Mouse (Mus musculus) kidney, embryonic 14.5 days (tissue): ENCODE data around the gene 1700007K13Rik. TPM values are rescaled to one million over a fixed set of nuclear protein-coding genes. Genes with fewer than 3 reads are reported as not detected.
"Not testable (repeated sequence)": the region's sequence is repeated elsewhere in the genome, so short reads cannot be mapped to it uniquely, and the experiment has no call there.

Experiments used
- ATAC-seq: fragments of 200-750 bp; cut with Nextera tagmentation; 2 replicates; pipeline ENCODE4 v1.8.0; 2017; ENCODE audit warnings: moderate number of reproducible peaks, mild to moderate bottlenecking, moderate TSS enrichment, moderate library complexity; ENCODE audit not compliant: low FRiP score, low TSS enrichment
- H3K27ac ChIP-seq: fragments of 300-500 bp; sonication (generic); 2 replicates; pipeline ENCODE4 v1.5.1; 2014; ENCODE audit warnings: low read depth, mild to moderate bottlenecking, low read length, moderate library complexity, mixed read lengths
- H3K27me3 ChIP-seq: fragments of 300-500 bp; sonication (generic); 2 replicates; pipeline ENCODE4 v1.6.1; 2014; ENCODE audit warnings: mild to moderate bottlenecking, low read length; ENCODE audit not compliant: control insufficient read depth, insufficient read depth
- H3K36me3 ChIP-seq: fragments of 300-500 bp; sonication (generic); 2 replicates; pipeline ENCODE4 v1.6.1; 2014; ENCODE audit warnings: low read length, mixed read lengths; ENCODE audit not compliant: control insufficient read depth, insufficient read depth
- H3K4me1 ChIP-seq: fragments of 300-500 bp; sonication (generic); 2 replicates; pipeline ENCODE4 v1.6.1; 2014; ENCODE audit warnings: low read length, mixed read lengths; ENCODE audit not compliant: control insufficient read depth, insufficient read depth
- H3K4me2 ChIP-seq: fragments of 300-500 bp; sonication (generic); replicated peaks from 2 replicates; pipeline ENCODE4 v1.6.1; 2014; ENCODE audit warnings: low read depth, mild to moderate bottlenecking, low read length
- H3K4me3 ChIP-seq: fragments of 300-500 bp; sonication (generic); 2 replicates; pipeline ENCODE4 v1.5.1; 2014; ENCODE audit warnings: mild to moderate bottlenecking, low read length
- H3K9ac ChIP-seq: fragments of 300-500 bp; sonication (generic); 2 replicates; pipeline ENCODE4 v1.6.1; 2014; ENCODE audit warnings: low read depth, mild to moderate bottlenecking, low read length, moderate library complexity
- H3K9me3 ChIP-seq: fragments of 300-500 bp; sonication (generic); 2 replicates; pipeline ENCODE4 v1.6.1; 2016; ENCODE audit warnings: low read length; ENCODE audit not compliant: control insufficient read depth
- WGBS: fragments of 180-500 bp; shearing (Covaris S2); extraction: QIAGEN DNeasy Blood & Tissue Kit; methylation state at CpG from one replicate; pipeline ENCODE4 v1.1.7; 2014; 5-methylcytosine and 5-hydroxymethylcytosine counted together
- polyA plus RNA-seq: library from polyadenylated mRNA; unstranded; fragments of >200 nt; fragmentation: Nextera tagmentation; extraction: Ambion mirVana; gene quantifications from 2 replicates; pipeline ENCODE4 v1.2.1, GENCODE M21; 2014

The 1700007K13Rik gene
- polyA plus RNA-seq, 1 experiment from 2014 or later: 0.37 TPM

DNA sequence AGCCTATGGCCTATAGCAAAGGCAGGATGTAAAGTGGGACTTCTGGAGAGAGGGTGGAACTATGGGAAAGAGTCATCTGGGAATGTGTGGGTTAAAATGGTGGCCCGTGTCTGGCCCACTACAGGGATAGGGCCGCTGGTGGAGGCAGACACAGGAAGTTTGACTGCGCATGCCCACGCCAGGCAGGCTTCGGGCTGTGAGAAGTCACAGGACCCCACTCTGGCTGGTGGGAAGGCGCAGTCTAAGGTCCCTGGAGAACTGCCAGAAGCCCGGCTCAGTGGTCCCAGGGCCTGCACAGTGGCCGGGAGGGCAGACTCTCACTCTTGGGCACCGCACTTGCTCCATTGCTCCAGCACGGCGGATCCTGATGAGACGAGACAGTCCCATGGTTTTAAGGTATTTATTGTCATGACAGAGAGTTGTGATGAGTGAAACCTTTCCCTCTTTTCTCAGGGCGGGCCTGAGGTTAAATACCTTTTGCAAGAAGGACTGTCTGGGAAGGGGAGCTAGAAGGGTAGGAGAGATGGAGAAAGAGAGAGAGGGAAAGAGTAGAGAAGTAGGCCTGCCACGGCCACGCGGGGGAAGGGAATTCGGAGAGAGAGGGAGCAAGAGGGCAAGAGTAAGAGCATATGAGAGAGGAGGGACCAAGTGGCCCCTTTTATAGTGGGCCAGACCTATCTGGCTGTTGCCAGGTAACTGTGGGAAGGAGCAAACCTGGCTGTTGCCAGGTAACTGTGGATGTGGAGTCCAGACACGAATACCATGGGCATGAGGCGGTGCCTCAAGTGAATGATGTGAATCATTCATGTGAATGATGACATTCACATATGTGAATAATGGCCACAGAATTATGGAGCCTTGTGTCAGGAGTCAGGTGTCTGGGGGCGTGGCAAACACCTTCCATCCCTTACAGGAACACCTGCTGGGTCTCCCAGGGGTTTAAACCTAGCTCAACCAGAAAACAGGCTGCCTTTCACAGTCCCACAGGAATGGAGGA is 13.4 kb upstream of the 1700007K13Rik start:
- Histone ChIP-seq H3K4me3 (no peak overlapping the region), H3K27ac (no peak overlapping the region), H3K4me1 (no peaks in the 10 kb centered on the region), H3K9me3 (no peaks in the 10 kb centered on the region), H3K36me3 (no peaks in the 10 kb centered on the region), H3K27me3 (no peaks in the 10 kb centered on the region), H3K9ac (no peak overlapping the region), H3K4me2 (no peak overlapping the region)
- 76% methylated on average over 20 of the region's 20 CpGs for WGBS
- ATAC-seq: no peak

DNA sequence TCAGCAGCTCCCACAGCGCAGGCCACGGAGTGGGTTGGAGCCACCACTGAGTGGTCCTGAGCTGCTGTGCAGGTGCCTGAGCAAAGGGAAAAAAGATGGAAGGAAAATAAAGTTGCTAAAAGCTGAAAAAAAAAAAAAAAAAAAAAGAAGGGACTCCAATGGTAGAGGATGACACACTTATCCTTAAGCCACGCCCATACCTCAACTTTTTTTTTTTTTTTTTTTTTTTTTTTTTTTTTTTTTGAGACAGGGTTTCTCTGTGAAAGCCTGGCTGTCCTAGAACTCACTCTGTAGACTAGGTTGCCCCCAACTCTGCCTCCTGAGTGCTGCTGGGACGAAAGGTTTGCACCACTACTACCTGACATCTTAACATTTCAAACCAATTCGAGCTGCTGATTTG is 11.9 kb upstream of the 1700007K13Rik start:
- not testable (repeated sequence) for H3K9me3 ChIP-seq, H3K36me3 ChIP-seq, H3K27me3 ChIP-seq, H3K27ac ChIP-seq, H3K9ac ChIP-seq, H3K4me2 ChIP-seq, H3K4me1 ChIP-seq, H3K4me3 ChIP-seq, ATAC-seq
- WGBS: 88% methylated on average over 5 of the region's 5 CpGs

DNA sequence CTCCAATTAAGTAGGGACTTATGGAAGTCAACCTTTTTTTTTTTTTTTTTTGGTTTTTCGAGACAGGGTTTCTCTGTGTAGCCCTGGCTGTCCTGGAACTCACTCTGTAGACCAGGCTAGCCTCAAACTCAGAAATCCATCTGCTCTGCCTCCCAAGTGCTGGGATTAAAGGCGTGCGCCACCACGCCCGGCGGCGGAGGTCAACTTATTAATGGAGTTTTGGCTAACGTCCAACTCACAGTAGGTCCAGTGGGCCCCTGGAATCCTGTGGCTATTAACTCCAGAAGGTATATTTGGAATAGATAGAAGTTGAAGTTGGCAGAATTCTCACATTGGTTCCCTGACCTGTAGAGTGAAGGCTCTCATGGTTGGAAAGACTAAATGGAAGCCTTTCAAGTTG is 5.9 kb upstream of the 1700007K13Rik start:
- H3K4me2 ChIP-seq, H3K27me3 ChIP-seq, H3K4me1 ChIP-seq, H3K9ac ChIP-seq, H3K4me3 ChIP-seq, ATAC-seq, H3K27ac ChIP-seq: not testable (repeated sequence)
- H3K9me3 ChIP-seq: peaks cover 12% of the 10 kb centered on the region; the same call in 1 of the 2 replicates
- H3K36me3 ChIP-seq: peaks cover 31% of the 10 kb centered on the region
- WGBS: 95% methylated on average over 8 of the region's 8 CpGs

DNA sequence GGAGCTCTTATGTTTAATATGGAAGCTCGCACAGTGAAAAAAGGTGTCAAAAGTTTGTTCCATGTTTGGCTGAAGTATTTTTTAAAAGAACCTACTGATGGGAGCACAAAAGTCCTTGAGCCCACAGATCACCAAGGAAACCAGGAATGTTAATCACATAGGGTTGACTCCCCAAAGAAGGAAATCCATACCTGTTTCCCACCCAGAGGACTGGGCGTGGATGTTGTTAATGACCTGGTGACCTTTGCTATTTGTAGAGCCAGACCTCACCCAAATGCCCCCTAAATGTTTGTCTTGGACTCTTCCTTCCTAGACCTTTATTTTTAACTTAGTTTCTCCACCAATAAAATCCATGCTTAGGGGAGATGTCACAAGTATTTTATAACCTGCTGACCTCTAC is 4.5 kb upstream of the 1700007K13Rik start:
- 86% methylated on average over 2 of the region's 2 CpGs for WGBS
- no peak overlapping the region for H3K4me2 ChIP-seq

DNA sequence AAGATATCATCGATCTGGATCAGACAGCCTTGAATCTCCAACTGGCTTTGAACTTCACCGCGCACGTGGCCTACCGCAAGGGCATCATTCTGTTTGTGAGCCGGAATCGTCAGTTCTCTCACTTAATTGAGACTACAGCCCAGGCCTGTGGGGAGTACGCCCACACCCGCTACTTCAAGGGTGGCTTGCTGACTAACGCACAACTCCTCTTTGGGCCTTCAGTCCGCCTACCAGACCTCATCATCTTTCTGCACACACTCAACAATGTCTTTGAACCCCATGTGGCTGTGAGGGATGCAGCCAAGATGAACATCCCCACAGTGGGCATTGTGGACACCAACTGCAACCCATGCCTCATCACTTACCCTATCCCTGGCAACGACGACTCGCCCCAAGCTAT is 3.3 kb upstream of the 1700007K13Rik start:
- H3K9ac ChIP-seq: no peak overlapping the region
- H3K9me3 ChIP-seq: peaks cover 12% of the 10 kb centered on the region; the same call in 1 of the 2 replicates
- 97% methylated on average over 14 of the region's 14 CpGs for WGBS
- H3K4me2 ChIP-seq: no peak overlapping the region
- H3K27ac ChIP-seq: no peak overlapping the region
- peaks cover 31% of the 10 kb centered on the region for H3K36me3 ChIP-seq
- ATAC-seq: no peak
- H3K4me3 ChIP-seq: no peak overlapping the region
- H3K27me3 ChIP-seq: no peaks in the 10 kb centered on the region
- H3K4me1 ChIP-seq: peaks cover 7% of the 10 kb centered on the region

More for the DNA sequence above, 4.5 kb upstream of the 1700007K13Rik start:
- peaks cover 12% of the 10 kb centered on the region; the same call in 1 of the 2 replicates for H3K9me3 ChIP-seq
- no peak overlapping the region for H3K27ac ChIP-seq
- no peak for ATAC-seq
- no peaks in the 10 kb centered on the region for H3K27me3 ChIP-seq
- no peak overlapping the region for H3K9ac ChIP-seq
- peaks cover 7% of the 10 kb centered on the region for H3K4me1 ChIP-seq
- peaks cover 31% of the 10 kb centered on the region for H3K36me3 ChIP-seq
- H3K4me3 ChIP-seq: no peak overlapping the region

DNA sequence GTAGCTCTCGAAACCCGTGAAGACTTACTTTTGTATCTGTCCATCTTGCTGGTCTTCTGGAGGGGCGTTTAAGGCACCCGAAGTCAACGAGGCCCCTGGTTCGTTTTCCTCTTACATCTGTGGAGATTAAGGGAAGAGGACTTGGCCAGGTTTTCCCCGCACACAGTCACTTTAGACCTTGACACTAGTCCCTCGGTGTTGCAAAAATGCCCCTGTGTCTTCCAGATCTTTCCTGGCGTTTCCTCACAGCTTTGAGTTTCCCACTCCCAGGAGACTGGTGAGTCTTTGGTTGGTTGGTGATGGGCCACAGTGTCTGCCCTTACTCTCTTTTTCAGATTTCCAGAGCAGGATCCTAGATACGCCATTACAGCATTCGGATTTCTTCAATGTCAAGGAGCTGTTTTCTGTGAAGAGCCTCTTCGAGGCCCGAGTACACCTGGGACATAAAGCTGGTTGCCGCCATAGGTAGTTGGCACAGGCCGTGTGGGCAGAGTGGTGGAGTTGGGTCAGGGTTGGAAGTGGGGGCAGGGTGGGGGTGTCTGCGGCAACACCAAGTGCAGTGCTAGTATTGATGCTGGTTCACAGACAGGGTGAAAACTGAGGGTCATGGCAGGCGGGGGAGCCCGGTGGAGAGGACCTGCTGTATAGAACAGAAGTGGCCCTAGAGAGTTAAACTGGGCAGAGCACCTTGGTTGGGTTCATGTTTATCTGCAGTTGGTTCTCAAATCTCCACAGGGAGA is 2.5 kb upstream of the 1700007K13Rik start:
- peaks cover 31% of the 10 kb centered on the region for H3K36me3 ChIP-seq
- 55% methylated on average over 18 of the region's 18 CpGs for WGBS
- H3K27ac ChIP-seq: no peak overlapping the region
- peak overlapping the region; percentile 75 for H3K4me2 ChIP-seq
- peak overlapping the region; percentile 99 for H3K4me3 ChIP-seq
- H3K9ac ChIP-seq: peak overlapping the region; percentile 98
- peaks cover 7% of the 10 kb centered on the region for H3K4me1 ChIP-seq
- no peak for ATAC-seq
- H3K27me3 ChIP-seq: no peaks in the 10 kb centered on the region
- peaks cover 12% of the 10 kb centered on the region; the same call in 1 of the 2 replicates for H3K9me3 ChIP-seq

DNA sequence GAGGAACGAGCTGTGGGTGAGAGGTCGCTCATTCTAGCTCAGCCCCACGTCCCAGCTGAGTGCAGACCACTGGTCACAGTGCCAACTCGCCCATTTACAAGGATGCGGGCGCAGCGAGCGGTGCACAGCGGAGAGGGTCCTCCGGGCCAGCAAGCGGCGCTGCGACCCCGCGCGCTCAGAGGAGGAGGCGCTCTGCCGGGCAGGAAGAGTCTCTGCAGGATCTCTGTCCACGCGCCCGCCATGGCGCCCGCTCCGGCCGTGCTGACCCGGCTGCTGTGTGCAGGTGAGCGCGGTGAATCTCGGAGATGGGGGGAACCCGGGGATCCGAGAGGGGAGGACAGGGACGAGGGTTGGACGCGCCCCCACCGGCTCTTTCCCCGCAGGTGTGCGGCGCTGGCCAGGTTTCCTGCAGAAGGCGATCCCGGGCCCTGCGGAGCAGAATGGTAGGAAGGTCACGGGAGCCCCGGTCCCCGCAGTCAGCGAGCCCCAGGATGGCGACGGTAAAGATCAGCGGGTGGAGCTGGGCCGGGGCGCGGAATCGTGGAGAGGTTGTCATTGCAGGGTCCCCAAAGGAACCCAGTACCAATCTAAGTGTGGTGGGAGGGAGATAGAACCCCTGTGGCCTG is 1.8 kb upstream of the 1700007K13Rik start, which contains the start of gene Mrps2:
Gene Mrps2, plus strand, starts transcription at position 207 of the 626 bp plus-strand sequence.
- H3K4me1 ChIP-seq: peaks cover 7% of the 10 kb centered on the region
- peak; percentile 91 for ATAC-seq
- H3K4me3 ChIP-seq: peak within 1 kb of the TSS; percentile 99
- peaks cover 31% of the 10 kb centered on the region for H3K36me3 ChIP-seq
- under 1% methylated on average over 52 of the region's 52 CpGs for WGBS
- H3K9me3 ChIP-seq: peaks cover 8% of the 10 kb centered on the region; the same call in 1 of the 2 replicates
- H3K9ac ChIP-seq: peak within 1 kb of the TSS; percentile 98
- H3K4me2 ChIP-seq: peak within 1 kb of the TSS; percentile 75
- no peaks in the 10 kb centered on the region for H3K27me3 ChIP-seq
- no peak within 1 kb of the TSS for H3K27ac ChIP-seq

DNA sequence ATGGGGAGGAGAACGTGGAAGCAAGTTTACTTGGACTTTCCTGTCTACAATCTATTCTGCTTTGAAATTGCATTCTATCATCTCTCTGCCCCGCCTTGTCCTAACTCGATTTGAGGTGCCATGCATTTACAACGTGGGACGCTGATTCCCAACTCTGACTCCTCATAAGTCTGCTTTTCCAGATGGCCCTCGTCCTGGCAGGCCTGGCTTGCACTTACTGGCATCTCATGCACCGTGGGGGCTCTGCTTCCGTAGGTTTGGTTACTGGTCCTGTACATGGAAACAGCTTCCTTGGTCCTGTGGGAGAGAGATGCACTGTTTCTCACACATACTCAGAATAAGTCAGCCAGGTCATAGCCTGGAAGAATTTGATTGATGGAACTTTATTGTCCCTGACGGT is 1.2 kb downstream of the 1700007K13Rik start:
- H3K9ac ChIP-seq: no peak overlapping the region

More for the DNA sequence above, 1.2 kb downstream of the 1700007K13Rik start:
- ATAC-seq: no peak
- Histone ChIP-seq H3K27ac (no peak overlapping the region), H3K9me3 (0 out of 2 replicates have a peak, but pooled peaks cover 3% of the 10 kb centered on the region), H3K4me2 (no peak overlapping the region), H3K36me3 (peaks cover 10% of the 10 kb centered on the region), H3K4me1 (peaks cover 7% of the 10 kb centered on the region), H3K27me3 (no peaks in the 10 kb centered on the region), H3K4me3 (no peak overlapping the region)
- 76% methylated on average over 9 of the region's 9 CpGs for WGBS
